Mouse (Mus musculus): ENCODE data around the gene Nrp1. TPM values are rescaled to one million over a fixed set of nuclear protein-coding genes. Genes with fewer than 3 reads are reported as not detected.
A peak's percentile ranks its signal among the peaks of the same experiment; 100 is the strongest.

The Nrp1 gene
- polyA plus RNA-seq, 1 experiment from 2014 or later = 8.7 TPM

DNA sequence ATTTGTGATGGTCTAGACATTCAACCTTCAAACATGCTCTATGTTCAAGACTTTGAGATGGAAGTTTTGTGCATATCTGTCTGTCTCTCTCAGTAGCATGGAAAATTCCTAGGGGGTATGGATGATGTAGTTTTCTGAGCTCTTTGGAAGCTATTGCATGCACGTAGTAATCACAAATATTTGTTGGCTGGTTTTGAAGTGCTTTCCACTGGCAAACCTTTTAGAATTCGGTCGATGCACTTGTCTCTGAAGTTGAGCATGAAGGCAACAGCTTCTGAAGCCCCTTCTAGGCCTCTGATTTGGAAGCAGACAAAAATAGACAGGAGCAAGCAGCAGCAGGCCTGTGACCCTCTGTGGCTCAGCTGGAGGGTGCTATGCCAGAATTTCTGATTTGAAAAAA, 18.9 kb upstream of the Nrp1 start:
- H3K27me3 ChIP-seq (ENCODE audit: insufficient read depth, low read length) = no peaks in the 10 kb centered on the region
- no peaks in the 10 kb centered on the region for H3K36me3 ChIP-seq (replicated peaks; ENCODE audit: insufficient read depth, low read length)
- TF ChIP-seq EP300 (IDR thresholded peaks at IDR 0.05; ENCODE audit: low read depth) (no peak), CTCF (IDR thresholded peaks at IDR 0.05; ENCODE audit: low read depth) (no peak)
- no peak for DNase-seq
- ATAC-seq = no peak
- no peaks in the 10 kb centered on the region for H3K9me3 ChIP-seq (ENCODE audit: low read length)
- no peak overlapping the region for H3K4me3 ChIP-seq (ENCODE audit: low read depth, low read length)
- no peak overlapping the region for H3K4me2 ChIP-seq (ENCODE audit: low read depth, low read length)
- no peaks in the 10 kb centered on the region for H3K4me1 ChIP-seq (ENCODE audit: insufficient read depth)
- no peak overlapping the region for H3K9ac ChIP-seq (replicated peaks)
- WGBS (ENCODE audit: insufficient replicate concordance) = 77% methylated on average over 3 of the region's 3 CpGs
- no peak overlapping the region for H3K27ac ChIP-seq (ENCODE audit: low read depth)

DNA sequence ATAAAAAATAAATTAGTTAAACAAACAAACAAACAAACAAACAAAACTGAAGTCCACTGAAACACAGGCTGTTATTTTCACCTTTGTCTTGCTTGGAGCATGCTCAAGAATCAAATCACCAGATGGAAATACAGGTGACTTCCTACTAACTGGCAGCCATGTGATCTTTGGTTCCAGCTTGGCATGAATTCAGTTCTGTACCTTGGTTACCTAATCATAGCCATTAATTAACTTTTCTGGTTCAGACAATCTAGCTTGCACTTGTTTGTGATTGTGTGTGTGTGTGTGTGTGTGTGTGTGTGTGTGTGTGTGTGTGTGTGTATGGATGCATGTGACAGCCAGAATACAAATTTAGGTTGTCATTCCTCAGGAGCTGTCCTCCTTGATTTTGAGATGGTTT, 8.0 kb upstream of the Nrp1 start:
- Histone ChIP-seq H3K36me3 (replicated peaks; ENCODE audit: insufficient read depth, low read length) (no peaks in the 10 kb centered on the region), H3K4me1 (ENCODE audit: insufficient read depth) (peaks cover 3% of the 10 kb centered on the region; the same call in 1 of the 2 replicates), H3K9ac (replicated peaks) (no peak overlapping the region), H3K27me3 (ENCODE audit: insufficient read depth, low read length) (no peaks in the 10 kb centered on the region), H3K4me3 (ENCODE audit: low read depth, low read length) (no peak overlapping the region), H3K4me2 (ENCODE audit: low read depth, low read length) (no peak overlapping the region), H3K9me3 (ENCODE audit: low read length) (no peaks in the 10 kb centered on the region), H3K27ac (ENCODE audit: low read depth) (no peak overlapping the region)
- no peak for TF ChIP-seq CTCF (IDR thresholded peaks at IDR 0.05; ENCODE audit: low read depth)
- no peak for TF ChIP-seq EP300 (IDR thresholded peaks at IDR 0.05; ENCODE audit: low read depth)
- DNase-seq (no peak), ATAC-seq (peak; percentile 64)

DNA sequence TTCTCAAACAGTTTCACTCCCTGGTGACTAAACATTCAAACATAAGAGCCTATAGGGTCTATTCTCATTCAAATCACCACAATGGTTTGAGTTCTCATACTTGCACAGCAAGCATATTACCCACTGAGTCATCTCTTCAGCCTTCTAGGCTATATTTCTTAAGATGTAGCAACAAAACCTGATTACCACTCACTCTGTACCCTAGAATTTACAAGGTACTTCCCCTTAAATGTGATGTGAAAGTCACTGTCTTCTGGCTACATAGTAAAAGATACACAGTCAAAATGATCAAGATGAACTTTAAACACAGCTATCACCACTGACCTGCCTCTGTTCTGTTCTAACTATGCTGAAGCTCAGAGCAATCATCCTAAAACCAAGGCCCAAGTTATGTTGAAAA, 7.2 kb upstream of the Nrp1 start:
- no peak for ATAC-seq
- no peak overlapping the region for H3K27ac ChIP-seq (ENCODE audit: low read depth)
- no peak overlapping the region for H3K9ac ChIP-seq (replicated peaks)
- H3K36me3 ChIP-seq (replicated peaks; ENCODE audit: insufficient read depth, low read length) = no peaks in the 10 kb centered on the region
- no peaks in the 10 kb centered on the region for H3K9me3 ChIP-seq (ENCODE audit: low read length)
- TF ChIP-seq CTCF (IDR thresholded peaks at IDR 0.05; ENCODE audit: low read depth) (no peak), EP300 (IDR thresholded peaks at IDR 0.05; ENCODE audit: low read depth) (no peak)
- peaks cover 3% of the 10 kb centered on the region; the same call in 1 of the 2 replicates for H3K4me1 ChIP-seq (ENCODE audit: insufficient read depth)
- H3K27me3 ChIP-seq (ENCODE audit: insufficient read depth, low read length) = no peaks in the 10 kb centered on the region
- no peak for DNase-seq
- H3K4me2 ChIP-seq (ENCODE audit: low read depth, low read length) = no peak overlapping the region
- H3K4me3 ChIP-seq (ENCODE audit: low read depth, low read length) = no peak overlapping the region

DNA sequence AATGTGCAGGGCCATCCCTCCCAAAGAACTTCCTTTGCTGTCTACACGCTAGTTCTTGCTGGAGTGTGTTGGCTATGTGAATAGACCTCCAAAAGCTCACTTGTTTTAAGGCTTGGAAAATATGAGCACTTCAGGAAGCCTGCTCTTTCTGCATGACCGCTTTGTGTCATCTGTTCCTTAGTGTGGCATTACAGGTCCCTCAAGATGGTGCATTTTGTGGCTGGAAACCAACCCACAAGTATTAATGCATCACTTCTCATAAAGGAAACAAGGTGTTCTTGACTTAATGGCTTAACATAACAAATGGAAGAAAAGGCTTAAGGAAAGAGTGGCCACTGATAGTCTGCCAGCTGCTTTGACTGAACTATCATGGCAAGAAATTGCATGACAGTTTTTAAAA, 5.6 kb upstream of the Nrp1 start:
- WGBS (ENCODE audit: insufficient replicate concordance) = 76% methylated on average over 2 of the region's 2 CpGs
- ATAC-seq (no peak), DNase-seq (no peak)
- TF ChIP-seq EP300 (IDR thresholded peaks at IDR 0.05; ENCODE audit: low read depth) (no peak), CTCF (IDR thresholded peaks at IDR 0.05; ENCODE audit: low read depth) (no peak)
- no peak overlapping the region for H3K27ac ChIP-seq (ENCODE audit: low read depth)
- H3K4me2 ChIP-seq (ENCODE audit: low read depth, low read length) = no peak overlapping the region
- no peaks in the 10 kb centered on the region for H3K27me3 ChIP-seq (ENCODE audit: insufficient read depth, low read length)
- H3K9ac ChIP-seq (replicated peaks) = no peak overlapping the region
- H3K4me1 ChIP-seq (ENCODE audit: insufficient read depth) = peaks cover 6% of the 10 kb centered on the region; the same call in 1 of the 2 replicates
- H3K36me3 ChIP-seq (replicated peaks; ENCODE audit: insufficient read depth, low read length) = no peaks in the 10 kb centered on the region
- H3K4me3 ChIP-seq (ENCODE audit: low read depth, low read length) = no peak overlapping the region
- H3K9me3 ChIP-seq (ENCODE audit: low read length) = no peaks in the 10 kb centered on the region

DNA sequence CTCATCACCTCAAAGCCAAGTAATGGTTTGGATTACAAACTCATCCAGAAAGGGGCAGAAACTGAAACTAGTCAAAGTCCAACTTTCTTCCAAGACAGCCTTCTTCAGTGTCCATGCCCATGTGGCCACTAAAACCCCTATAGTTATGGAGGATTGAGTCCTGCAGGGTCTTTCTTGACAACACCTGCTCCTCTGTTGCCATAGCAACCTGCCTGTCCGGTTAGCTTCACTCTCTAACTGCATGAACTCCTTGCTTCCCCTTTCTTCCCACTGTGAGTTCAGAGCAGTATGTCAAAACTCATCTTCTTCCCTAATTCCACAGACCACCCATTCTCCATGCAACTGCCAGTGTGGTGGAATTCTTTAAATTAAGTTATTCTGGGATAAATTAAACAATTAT, 4.4 kb upstream of the Nrp1 start:
- Histone ChIP-seq H3K36me3 (replicated peaks; ENCODE audit: insufficient read depth, low read length) (no peaks in the 10 kb centered on the region), H3K9me3 (ENCODE audit: low read length) (no peaks in the 10 kb centered on the region), H3K27ac (ENCODE audit: low read depth) (no peak overlapping the region), H3K9ac (replicated peaks) (no peak overlapping the region), H3K4me1 (ENCODE audit: insufficient read depth) (peaks cover 6% of the 10 kb centered on the region; the same call in 1 of the 2 replicates), H3K4me3 (ENCODE audit: low read depth, low read length) (no peak overlapping the region), H3K27me3 (ENCODE audit: insufficient read depth, low read length) (peaks cover 8% of the 10 kb centered on the region), H3K4me2 (ENCODE audit: low read depth, low read length) (no peak overlapping the region)
- no peak for ATAC-seq
- 19% methylated on average over 1 of the region's 1 CpGs for WGBS (ENCODE audit: insufficient replicate concordance)
- DNase-seq = no peak
- no peak for TF ChIP-seq EP300 (IDR thresholded peaks at IDR 0.05; ENCODE audit: low read depth)
- no peak for TF ChIP-seq CTCF (IDR thresholded peaks at IDR 0.05; ENCODE audit: low read depth)

DNA sequence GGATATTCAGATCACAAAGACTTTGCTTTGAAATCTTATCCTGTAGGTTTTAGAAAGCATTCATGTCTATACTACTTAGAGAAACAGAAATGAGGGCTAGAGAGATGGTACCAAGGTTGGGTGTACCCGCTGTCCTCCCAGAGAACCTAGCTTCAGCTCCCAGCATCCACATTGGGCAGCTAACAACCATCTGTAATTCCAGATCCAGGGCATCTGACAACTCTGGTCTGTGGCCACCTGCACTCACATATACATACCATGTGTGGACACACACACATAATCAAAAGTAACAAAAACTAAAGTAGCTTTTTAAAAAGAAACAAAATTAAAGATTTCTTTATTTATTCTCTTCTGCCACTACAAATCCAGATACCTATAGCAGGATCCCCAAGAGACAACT, 3.3 kb upstream of the Nrp1 start:
- ATAC-seq (no peak), DNase-seq (no peak)
- Histone ChIP-seq H3K27ac (ENCODE audit: low read depth) (no peak overlapping the region), H3K4me1 (ENCODE audit: insufficient read depth) (peaks cover 6% of the 10 kb centered on the region; the same call in 1 of the 2 replicates), H3K9me3 (ENCODE audit: low read length) (no peaks in the 10 kb centered on the region), H3K4me2 (ENCODE audit: low read depth, low read length) (no peak overlapping the region), H3K4me3 (ENCODE audit: low read depth, low read length) (no peak overlapping the region), H3K9ac (replicated peaks) (no peak overlapping the region), H3K27me3 (ENCODE audit: insufficient read depth, low read length) (peaks cover 18% of the 10 kb centered on the region), H3K36me3 (replicated peaks; ENCODE audit: insufficient read depth, low read length) (no peaks in the 10 kb centered on the region)
- TF ChIP-seq CTCF (IDR thresholded peaks at IDR 0.05; ENCODE audit: low read depth) (no peak), EP300 (IDR thresholded peaks at IDR 0.05; ENCODE audit: low read depth) (no peak)
- 93% methylated on average over 1 of the region's 1 CpGs for WGBS (ENCODE audit: insufficient replicate concordance)

DNA sequence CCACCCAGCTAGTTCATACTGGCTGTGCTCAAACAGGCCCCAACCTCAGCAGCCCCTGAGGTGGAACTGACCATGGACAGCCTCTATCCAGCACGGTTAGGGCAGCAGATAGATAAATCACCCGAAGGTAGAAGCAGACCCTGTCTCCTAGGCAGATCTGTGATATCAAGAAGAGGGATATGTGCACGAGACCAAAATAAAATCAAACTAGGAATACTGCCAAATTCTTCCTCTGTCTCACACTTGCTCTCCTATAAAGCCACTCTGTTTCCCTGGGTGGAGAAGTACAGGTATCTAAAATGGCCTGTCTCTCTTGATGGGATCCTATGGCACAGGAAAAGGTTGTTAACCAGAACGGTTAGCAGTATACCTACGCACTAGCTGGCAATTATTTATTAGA, 2.2 kb upstream of the Nrp1 start:
- TF ChIP-seq EP300 (IDR thresholded peaks at IDR 0.05; ENCODE audit: low read depth) (no peak), CTCF (IDR thresholded peaks at IDR 0.05; ENCODE audit: low read depth) (no peak)
- no peak overlapping the region for H3K4me3 ChIP-seq (ENCODE audit: low read depth, low read length)
- ATAC-seq (no peak), DNase-seq (no peak)
- peaks cover 6% of the 10 kb centered on the region; the same call in 1 of the 2 replicates for H3K4me1 ChIP-seq (ENCODE audit: insufficient read depth)
- no peak overlapping the region for H3K4me2 ChIP-seq (ENCODE audit: low read depth, low read length)
- H3K9me3 ChIP-seq (ENCODE audit: low read length) = no peaks in the 10 kb centered on the region
- H3K36me3 ChIP-seq (replicated peaks; ENCODE audit: insufficient read depth, low read length) = no peaks in the 10 kb centered on the region
- H3K9ac ChIP-seq (replicated peaks) = no peak overlapping the region
- 68% methylated on average over 5 of the region's 5 CpGs for WGBS (ENCODE audit: insufficient replicate concordance)
- H3K27me3 ChIP-seq (ENCODE audit: insufficient read depth, low read length) = peaks cover 22% of the 10 kb centered on the region
- H3K27ac ChIP-seq (ENCODE audit: low read depth) = no peak overlapping the region

All from liver, postnatal 0 days (tissue).